Mouse (Mus musculus) lung, embryonic 15.5 days (tissue): ENCODE measurements around the gene Zan. TPM values are rescaled to one million over a fixed set of nuclear protein-coding genes. Genes with fewer than 3 reads are reported as not detected.
"Not testable (repeated sequence)": the region's sequence is repeated elsewhere in the genome, so short reads cannot be mapped to it uniquely, and the experiment has no call there.

Experiments used
- ATAC-seq: fragments of 200-750 bp; cut with Nextera tagmentation; 2 replicates; pipeline ENCODE4 v1.8.0; 2017; ENCODE audit warnings: moderate number of reproducible peaks, borderline replicate concordance; ENCODE audit not compliant: low FRiP score, low TSS enrichment; ENCODE audit errors: extremely low read depth
- H3K27ac ChIP-seq: fragments of 300-500 bp; sonication (generic); 2 replicates; pipeline ENCODE4 v1.5.1; 2015; ENCODE audit warnings: moderate library complexity, mild to moderate bottlenecking, inconsistent platforms
- H3K27me3 ChIP-seq: fragments of 300-500 bp; sonication (generic); 2 replicates; pipeline ENCODE4 v1.6.1; 2015; ENCODE audit warnings: inconsistent platforms
- H3K36me3 ChIP-seq: fragments of 300-500 bp; sonication (generic); 2 replicates; pipeline ENCODE4 v1.6.1; 2015; ENCODE audit warnings: inconsistent platforms
- H3K4me1 ChIP-seq: fragments of 300-500 bp; sonication (generic); 2 replicates; pipeline ENCODE4 v1.6.1; 2015; ENCODE audit warnings: inconsistent platforms
- H3K4me2 ChIP-seq: fragments of 300-500 bp; sonication (generic); 2 replicates; pipeline ENCODE4 v1.6.1; 2015; ENCODE audit warnings: inconsistent platforms, mild to moderate bottlenecking, moderate library complexity
- H3K4me3 ChIP-seq: fragments of 300-500 bp; sonication (generic); 2 replicates; pipeline ENCODE4 v1.5.1; 2015; ENCODE audit warnings: mild to moderate bottlenecking, inconsistent platforms
- H3K9ac ChIP-seq: fragments of 300-500 bp; sonication (generic); 2 replicates; pipeline ENCODE4 v1.6.1; 2015; ENCODE audit warnings: inconsistent platforms
- H3K9me3 ChIP-seq: fragments of 300-500 bp; sonication (generic); 2 replicates; pipeline ENCODE4 v1.6.1; 2016; ENCODE audit warnings: inconsistent platforms
- WGBS: fragments of 180-500 bp; shearing (Covaris S2); methylation state at CpG from one replicate; pipeline ENCODE4 v1.1.7; 2015; 5-methylcytosine and 5-hydroxymethylcytosine counted together
- polyA plus RNA-seq: library from polyadenylated mRNA; unstranded; fragments of >200 nt; fragmentation: Nextera tagmentation; extraction: Ambion mirVana; gene quantifications from 2 replicates; pipeline ENCODE4 v1.2.1, GENCODE M21; 2015

Gene Zan
- polyA plus RNA-seq, 1 experiment from 2014 or later: 0.35 TPM

GRCm38 (mm10) chr5:137455206-137455605 lies 21.7 kb downstream of the Zan start:
- Histone ChIP-seq H3K27me3 (no peaks in the 10 kb centered on the region), H3K4me1 (peaks cover 4% of the 10 kb centered on the region; the same call in 1 of the 2 replicates), H3K36me3 (no peaks in the 10 kb centered on the region), H3K9ac (no peak overlapping the region), H3K4me2 (no peak overlapping the region), H3K9me3 (no peaks in the 10 kb centered on the region), H3K4me3 (no peak overlapping the region), H3K27ac (peak overlapping the region; percentile 73)
- ATAC-seq: 0 out of 2 replicates have a peak, but pooled peaks have one; percentile 17
- 63% methylated on average over 6 of the region's 6 CpGs for WGBS

- Histone ChIP-seq H3K27ac (no peak overlapping the region), H3K4me2 (no peak overlapping the region), H3K9me3 (no peaks in the 10 kb centered on the region), H3K4me1 (no peaks in the 10 kb centered on the region), H3K27me3 (no peaks in the 10 kb centered on the region), H3K9ac (no peak overlapping the region), H3K4me3 (no peak overlapping the region), H3K36me3 (no peaks in the 10 kb centered on the region)
- ATAC-seq: no peak
These were observed 31.3 kb downstream of the Zan start for GRCm38 (mm10) chr5:137445536-137445935.

DNA sequence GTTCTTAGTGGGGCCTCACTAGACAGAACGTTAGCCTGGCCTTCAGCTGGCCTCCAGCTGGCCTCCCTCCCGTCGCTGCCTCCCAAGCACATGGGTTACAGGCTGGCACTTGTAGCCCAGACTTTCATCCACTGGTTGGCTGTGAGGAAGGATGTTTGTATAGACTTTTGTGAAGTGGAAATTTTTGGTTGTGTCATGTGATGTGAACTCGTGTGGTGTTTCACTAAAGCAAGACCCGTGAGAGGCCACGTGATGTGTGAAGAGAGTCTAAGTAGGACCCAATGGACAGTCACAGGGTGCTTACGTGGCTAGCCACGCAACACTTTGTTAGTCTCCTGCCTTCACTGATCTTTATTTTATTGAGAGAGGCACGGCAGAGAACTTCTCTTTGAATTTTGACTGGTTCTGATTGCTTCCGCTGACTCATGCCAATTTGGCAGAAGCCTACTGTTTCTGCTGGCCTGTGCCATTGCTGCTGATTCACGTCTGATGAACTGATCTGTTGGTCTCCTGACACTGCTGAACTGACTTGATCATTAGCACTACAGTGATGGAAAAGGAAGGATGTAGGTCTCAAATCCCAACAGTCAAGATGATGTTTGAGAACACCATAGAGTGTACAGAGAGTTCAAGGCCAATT lies 36.5 kb downstream of the Zan start:
- Histone ChIP-seq H3K27me3 (no peaks in the 10 kb centered on the region), H3K9me3 (no peaks in the 10 kb centered on the region), H3K4me2 (no peak overlapping the region), H3K4me3 (no peak overlapping the region), H3K4me1 (no peaks in the 10 kb centered on the region), H3K36me3 (no peaks in the 10 kb centered on the region), H3K9ac (no peak overlapping the region), H3K27ac (peak overlapping the region; percentile 37; the same call in 1 of the 2 replicates)
- WGBS: 49% methylated on average over 11 of the region's 11 CpGs
- peak; percentile 69; the same call in 1 of the 2 replicates for ATAC-seq

DNA sequence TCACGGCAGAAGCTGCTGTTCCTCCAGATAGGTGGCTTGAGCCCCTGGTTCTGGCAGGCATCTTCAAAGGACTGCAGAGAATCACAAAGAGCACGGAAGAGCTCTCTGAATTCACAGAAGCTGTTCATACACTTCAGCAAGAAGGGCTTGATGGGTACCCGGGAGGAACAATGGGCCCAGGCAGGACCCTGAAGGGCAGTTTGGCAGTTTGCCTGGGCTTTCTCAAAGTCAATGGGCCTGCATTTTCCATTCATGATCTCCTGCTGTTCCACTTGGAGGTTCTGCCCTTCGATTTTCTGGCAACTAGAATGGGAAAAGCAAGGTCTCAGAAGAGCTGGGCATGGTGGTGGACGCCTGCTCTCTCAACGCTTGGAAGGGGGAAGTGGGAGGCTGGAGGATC lies 43.0 kb downstream of the Zan start:
- WGBS: 43% methylated on average over 6 of the region's 6 CpGs
- no peak overlapping the region for H3K4me2 ChIP-seq
- H3K27ac ChIP-seq: no peak overlapping the region
- H3K36me3 ChIP-seq: no peaks in the 10 kb centered on the region
- H3K27me3 ChIP-seq: no peaks in the 10 kb centered on the region
- no peak overlapping the region for H3K9ac ChIP-seq
- peaks cover 3% of the 10 kb centered on the region; the same call in 1 of the 2 replicates for H3K4me1 ChIP-seq
- no peaks in the 10 kb centered on the region for H3K9me3 ChIP-seq
- no peak for ATAC-seq
- no peak overlapping the region for H3K4me3 ChIP-seq

DNA sequence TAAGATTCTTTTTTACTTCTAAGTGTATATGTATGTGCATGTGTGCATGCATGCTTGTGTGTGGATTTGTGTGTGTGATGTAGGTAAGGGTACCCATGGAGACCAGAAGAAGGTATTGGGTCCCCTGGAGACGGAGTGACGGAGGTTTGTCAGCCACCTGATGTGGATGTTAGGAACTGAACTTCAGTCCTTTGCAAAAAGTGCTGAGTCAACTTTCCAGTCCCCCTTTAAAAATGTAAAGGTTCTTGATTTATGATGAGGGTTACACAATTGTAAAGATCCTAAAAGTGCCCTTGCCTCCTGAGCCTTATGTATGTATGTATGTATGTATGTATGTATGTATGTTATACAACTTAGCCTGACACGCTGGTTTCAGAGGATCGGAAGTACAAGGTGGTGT lies 46.5 kb downstream of the Zan start:
- H3K27me3 ChIP-seq, H3K4me3 ChIP-seq, H3K4me2 ChIP-seq, ATAC-seq, H3K9ac ChIP-seq, H3K9me3 ChIP-seq, H3K27ac ChIP-seq, H3K36me3 ChIP-seq: not testable (repeated sequence)
- H3K4me1 ChIP-seq: peaks cover 12% of the 10 kb centered on the region
- 83% methylated on average over 4 of the region's 4 CpGs for WGBS

DNA sequence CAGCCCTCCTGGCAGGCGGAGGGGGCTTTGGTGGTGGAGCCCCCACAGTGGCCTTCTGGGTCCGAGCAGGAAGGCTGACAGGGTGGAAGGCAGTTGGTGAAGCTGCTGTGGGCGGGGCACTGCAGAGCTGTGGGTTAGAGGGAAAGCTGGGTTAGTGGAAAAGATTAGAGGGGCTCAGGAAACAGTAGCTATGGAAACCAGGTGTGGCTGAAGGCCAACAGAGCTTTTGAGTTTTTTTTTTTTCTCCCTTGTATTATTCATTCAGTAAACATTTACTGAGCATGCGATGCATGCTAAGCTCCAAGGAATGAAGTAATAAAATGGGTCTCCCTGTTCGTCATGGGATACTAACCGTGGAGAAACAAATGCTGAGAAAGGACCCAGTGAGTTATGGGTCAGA lies 51.2 kb downstream of the Zan start:
- WGBS: 48% methylated on average over 6 of the region's 6 CpGs
- H3K9me3 ChIP-seq: no peaks in the 10 kb centered on the region
- no peaks in the 10 kb centered on the region for H3K36me3 ChIP-seq
- no peak overlapping the region for H3K27ac ChIP-seq
- no peak overlapping the region for H3K4me2 ChIP-seq
- no peaks in the 10 kb centered on the region for H3K27me3 ChIP-seq
- no peak overlapping the region for H3K4me3 ChIP-seq
- no peak for ATAC-seq
- H3K4me1 ChIP-seq: peaks cover 10% of the 10 kb centered on the region
- no peak overlapping the region for H3K9ac ChIP-seq

- Histone ChIP-seq H3K27me3 (no peaks in the 10 kb centered on the region), H3K27ac (peak overlapping the region; percentile 57; the same call in 1 of the 2 replicates), H3K36me3 (no peaks in the 10 kb centered on the region), H3K9ac (no peak overlapping the region), H3K9me3 (no peaks in the 10 kb centered on the region), H3K4me2 (no peak overlapping the region), H3K4me3 (no peak overlapping the region), H3K4me1 (peaks cover 15% of the 10 kb centered on the region; the same call in 1 of the 2 replicates)
- 55% methylated on average over 4 of the region's 4 CpGs for WGBS
- no peak for ATAC-seq
These were observed 57.0 kb downstream of the Zan start for GRCm38 (mm10) chr5:137419841-137420240.

- peak; percentile 47; the same call in 1 of the 2 replicates for ATAC-seq
- Histone ChIP-seq H3K27me3 (no peaks in the 10 kb centered on the region), H3K9me3 (no peaks in the 10 kb centered on the region), H3K36me3 (no peaks in the 10 kb centered on the region), H3K27ac (peak overlapping the region; percentile 57), H3K4me3 (no peak overlapping the region), H3K9ac (no peak overlapping the region), H3K4me2 (no peak overlapping the region), H3K4me1 (peaks cover 15% of the 10 kb centered on the region; the same call in 1 of the 2 replicates)
- 50% methylated on average over 9 of the region's 9 CpGs for WGBS
These were observed 57.8 kb downstream of the Zan start for GRCm38 (mm10) chr5:137419105-137419504.

- Histone ChIP-seq H3K27me3 (no peaks in the 10 kb centered on the region), H3K9me3 (no peaks in the 10 kb centered on the region), H3K4me1 (peaks cover 10% of the 10 kb centered on the region; the same call in 1 of the 2 replicates), H3K4me3 (no peak overlapping the region), H3K9ac (no peak overlapping the region), H3K4me2 (no peak overlapping the region), H3K36me3 (no peaks in the 10 kb centered on the region), H3K27ac (no peak overlapping the region)
- no peak for ATAC-seq
- 22% methylated on average over 5 of the region's 5 CpGs for WGBS
These were observed 62.6 kb downstream of the Zan start for GRCm38 (mm10) chr5:137414253-137414652.

GRCm38 (mm10) chr5:137411235-137411634 lies 65.6 kb downstream of the Zan start:
- Histone ChIP-seq H3K9me3 (no peaks in the 10 kb centered on the region), H3K4me3 (no peak overlapping the region), H3K36me3 (no peaks in the 10 kb centered on the region), H3K27me3 (no peaks in the 10 kb centered on the region), H3K4me1 (peaks cover 14% of the 10 kb centered on the region; the same call in 1 of the 2 replicates), H3K9ac (no peak overlapping the region), H3K4me2 (no peak overlapping the region), H3K27ac (peak overlapping the region; percentile 63)
- peak; percentile 38; the same call in 1 of the 2 replicates for ATAC-seq
- WGBS: 46% methylated on average over 8 of the region's 8 CpGs

GRCm38 (mm10) chr5:137410549-137410948 lies 66.3 kb downstream of the Zan start:
- Histone ChIP-seq H3K27me3 (no peaks in the 10 kb centered on the region), H3K4me1 (peaks cover 14% of the 10 kb centered on the region; the same call in 1 of the 2 replicates), H3K4me2 (no peak overlapping the region), H3K9me3 (no peaks in the 10 kb centered on the region), H3K27ac (no peak overlapping the region), H3K9ac (no peak overlapping the region), H3K36me3 (no peaks in the 10 kb centered on the region), H3K4me3 (no peak overlapping the region)
- ATAC-seq: no peak
- 81% methylated on average over 3 of the region's 3 CpGs for WGBS

DNA sequence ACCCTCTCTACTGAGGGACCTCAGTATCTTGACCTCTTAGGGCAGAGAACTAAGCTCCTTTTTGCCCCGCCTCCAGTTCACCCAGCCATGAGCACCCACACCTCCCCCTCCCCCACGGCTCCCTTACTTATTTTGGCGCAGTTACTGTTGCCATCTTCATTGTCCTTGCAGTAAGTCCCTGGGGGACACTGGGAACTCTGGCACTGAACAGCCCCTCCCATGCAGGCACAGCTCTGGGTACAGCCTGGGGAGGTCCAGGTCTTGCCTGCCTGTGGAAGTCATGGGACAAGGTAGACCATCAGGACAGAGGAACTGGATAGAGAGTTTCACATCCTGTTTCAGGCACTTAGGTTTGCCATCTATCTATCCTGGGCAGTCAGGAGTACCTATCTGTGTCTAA lies 66.8 kb downstream of the Zan start:
- Histone ChIP-seq H3K27me3 (no peaks in the 10 kb centered on the region), H3K27ac (no peak overlapping the region), H3K4me2 (no peak overlapping the region), H3K36me3 (no peaks in the 10 kb centered on the region), H3K9ac (no peak overlapping the region), H3K4me1 (peaks cover 14% of the 10 kb centered on the region; the same call in 1 of the 2 replicates), H3K9me3 (no peaks in the 10 kb centered on the region), H3K4me3 (no peak overlapping the region)
- ATAC-seq: no peak
- WGBS: 71% methylated on average over 3 of the region's 3 CpGs
